Mouse (Mus musculus) brain, embryonic 14.5 days (tissue): ENCODE results near the gene Tas2r118.

Experiments
- CTCF ChIP-seq: fragments of 200-500 bp; IDR thresholded peaks from 2 replicates; pipeline ENCODE4 v1.5.1; 2012; ENCODE audit warnings: inconsistent platforms, mild to moderate bottlenecking, moderate library complexity, borderline replicate concordance; ENCODE audit not compliant: insufficient read depth, insufficient read length; ENCODE audit errors: extremely low read depth
- POLR2A ChIP-seq: fragments of 200-500 bp; IDR thresholded peaks from 2 replicates; pipeline ENCODE4 v1.6.1; 2012; ENCODE audit warnings: mild to moderate bottlenecking, inconsistent platforms, borderline replicate concordance; ENCODE audit not compliant: poor library complexity, insufficient read depth, insufficient read length, severe bottlenecking; ENCODE audit errors: extremely low read depth

- TF ChIP-seq CTCF (no peak), POLR2A (no peak)
These were observed 16.4 kb upstream of the Tas2r118 start for GRCm38 (mm10) chr6:23986293-23986692.
